Mouse (Mus musculus) liver, adult 2 months (tissue): ENCODE results near the gene Fem1a. TPM values are rescaled to one million over a fixed set of nuclear protein-coding genes. Genes with fewer than 3 reads are reported as not detected.
"Not testable (repeated sequence)": the region's sequence is repeated elsewhere in the genome, so short reads cannot be mapped to it uniquely, and the experiment has no call there.

Experiments used
- DNase-seq: peaks from one replicate; pipeline ENCODE4 v3.0.0-alpha.2; 2011; ENCODE audit warnings: low read depth, low spot score; ENCODE audit errors: extremely low read depth
- H3K27ac ChIP-seq: fragments of 200-500 bp; replicated peaks from 2 replicates; pipeline ENCODE4 v1.5.1; 2012; ENCODE audit warnings: low read depth, mild to moderate bottlenecking, control low read depth, inconsistent platforms, low read length; ENCODE audit not compliant: insufficient read depth
- H3K27me3 ChIP-seq: fragments of 200-500 bp; 2 replicates; pipeline ENCODE4 v1.6.1; 2012; ENCODE audit warnings: mild to moderate bottlenecking, moderate library complexity, low read length, inconsistent platforms; ENCODE audit not compliant: control insufficient read depth, insufficient read depth
- H3K36me3 ChIP-seq: fragments of 200-500 bp; 2 replicates; pipeline ENCODE4 v1.6.1; 2012; ENCODE audit warnings: low read length, inconsistent platforms; ENCODE audit not compliant: control insufficient read depth, insufficient read depth
- H3K4me1 ChIP-seq: fragments of 200-500 bp; 2 replicates; pipeline ENCODE4 v1.6.1; 2011; ENCODE audit warnings: low read length; ENCODE audit not compliant: control insufficient read depth, insufficient read depth
- H3K4me3 ChIP-seq: fragments of 200-500 bp; 2 replicates; pipeline ENCODE4 v1.5.1; 2011; ENCODE audit warnings: low read depth, mild to moderate bottlenecking, control low read depth, low read length, moderate library complexity; ENCODE audit not compliant: insufficient read depth
- H3K79me2 ChIP-seq: fragments of 200-500 bp; 2 replicates; pipeline ENCODE4 v1.6.1; 2012; ENCODE audit warnings: inconsistent platforms, mild to moderate bottlenecking, low read length, moderate library complexity; ENCODE audit not compliant: control insufficient read depth, insufficient read depth
- H3K9ac ChIP-seq: fragments of 200-500 bp; 2 replicates; pipeline ENCODE4 v1.6.1; 2012; ENCODE audit warnings: low read depth, mild to moderate bottlenecking, control low read depth, inconsistent platforms, low read length
- CTCF ChIP-seq: fragments of 200-500 bp; IDR thresholded peaks from 2 replicates; pipeline ENCODE4 v1.5.1; 2011; ENCODE audit warnings: low read depth, low read length, control low read depth
- POLR2A ChIP-seq: fragments of 200-500 bp; IDR thresholded peaks from 2 replicates; pipeline ENCODE4 v1.6.1; 2011; ENCODE audit warnings: low read length, control low read depth; ENCODE audit not compliant: insufficient read depth; ENCODE audit errors: extremely low read depth
- WGBS: fragments of 180-500 bp; shearing (Covaris S2); methylation state at CpG from one replicate; pipeline ENCODE4 v1.1.7; 2018; 5-methylcytosine and 5-hydroxymethylcytosine counted together
- polyA plus RNA-seq: library from polyadenylated mRNA; depleted of rRNA; stranded (reverse); fragments of >200 nt; gene quantifications from 2 replicates; pipeline ENCODE4 v1.2.3, GENCODE M21; 2012
- total RNA-seq: library from RNA; depleted of rRNA; stranded (reverse); fragments of >200 nt; gene quantifications from 2 replicates; pipeline ENCODE4 v1.2.3, GENCODE M21; 2014

Fem1a gene
- total and polyA plus RNA-seq, 2 experiments: 11.5 to 18.9 TPM

- H3K79me2 ChIP-seq: no peaks in the 10 kb centered on the region
- no peak for DNase-seq
- H3K27ac ChIP-seq: no peak overlapping the region
- no peak overlapping the region for H3K4me3 ChIP-seq
- 75% methylated on average over 7 of the region's 7 CpGs for WGBS
- no peaks in the 10 kb centered on the region for H3K36me3 ChIP-seq
- H3K27me3 ChIP-seq: no peaks in the 10 kb centered on the region
- TF ChIP-seq CTCF: no peak
- TF ChIP-seq POLR2A: no peak
- H3K9ac ChIP-seq: no peak overlapping the region
- no peaks in the 10 kb centered on the region for H3K4me1 ChIP-seq
Observed at GRCm38 (mm10) chr17:56245608-56246007, 11.0 kb upstream of the Fem1a start.

GRCm38 (mm10) chr17:56251136-56251829 is 5.3 kb upstream of the Fem1a start:
- Histone ChIP-seq H3K79me2 (no peaks in the 10 kb centered on the region), H3K4me3 (no peak overlapping the region), H3K36me3 (no peaks in the 10 kb centered on the region), H3K9ac (no peak overlapping the region), H3K4me1 (no peaks in the 10 kb centered on the region), H3K27ac (no peak overlapping the region), H3K27me3 (no peaks in the 10 kb centered on the region)
- TF ChIP-seq POLR2A (no peak), CTCF (peak; percentile 78)
- DNase-seq: peak; percentile 43
- 30% methylated on average over 6 of the region's 6 CpGs for WGBS

GRCm38 (mm10) chr17:56254695-56255094 is 1.9 kb upstream of the Fem1a start:
- TF ChIP-seq POLR2A (no peak), CTCF (no peak)
- Histone ChIP-seq H3K4me1 (peaks cover 16% of the 10 kb centered on the region), H3K27me3 (no peaks in the 10 kb centered on the region), H3K79me2 (peaks cover 26% of the 10 kb centered on the region), H3K27ac (no peak overlapping the region), H3K9ac (no peak overlapping the region), H3K36me3 (peaks cover 5% of the 10 kb centered on the region), H3K4me3 (no peak overlapping the region)
- DNase-seq: no peak
- 95% methylated on average over 4 of the region's 4 CpGs for WGBS

- peaks cover 23% of the 10 kb centered on the region for H3K4me1 ChIP-seq
- no peaks in the 10 kb centered on the region for H3K27me3 ChIP-seq
- no peak overlapping the region for H3K4me3 ChIP-seq
- H3K27ac ChIP-seq: no peak overlapping the region
- no peak for DNase-seq
- WGBS: 25% methylated on average over 9 of the region's 9 CpGs
- H3K36me3 ChIP-seq: peaks cover 13% of the 10 kb centered on the region
- H3K79me2 ChIP-seq: peaks cover 32% of the 10 kb centered on the region
- TF ChIP-seq CTCF: 0 out of 2 replicates have a peak, but pooled peaks have one; percentile 19
- TF ChIP-seq POLR2A: no peak
- H3K9ac ChIP-seq: no peak overlapping the region
Observed at GRCm38 (mm10) chr17:56255429-56255828, 1.2 kb upstream of the Fem1a start.

GRCm38 (mm10) chr17:56255863-56256238 is 759 bp upstream of the Fem1a start:
- peaks cover 14% of the 10 kb centered on the region for H3K36me3 ChIP-seq
- DNase-seq: peak; percentile 97
- no peaks in the 10 kb centered on the region for H3K27me3 ChIP-seq
- under 1% methylated on average over 32 of the region's 32 CpGs for WGBS
- H3K27ac ChIP-seq: peak overlapping the region; percentile 92
- H3K9ac ChIP-seq: peak overlapping the region; percentile 69
- peaks cover 24% of the 10 kb centered on the region for H3K4me1 ChIP-seq
- peak; percentile 57; the same call in 1 of the 2 replicates for TF ChIP-seq POLR2A
- TF ChIP-seq CTCF: peak; percentile 92
- H3K79me2 ChIP-seq: peaks cover 32% of the 10 kb centered on the region
- peak overlapping the region; percentile 51 for H3K4me3 ChIP-seq

- H3K9ac ChIP-seq: peak overlapping the region; percentile 87
- H3K4me1 ChIP-seq: peaks cover 29% of the 10 kb centered on the region
- peak overlapping the region; percentile 72 for H3K27ac ChIP-seq
- peaks cover 17% of the 10 kb centered on the region for H3K36me3 ChIP-seq
- TF ChIP-seq POLR2A (no peak), CTCF (no peak)
- 6% methylated on average over 58 of the region's 58 CpGs for WGBS
- DNase-seq: no peak
- no peaks in the 10 kb centered on the region for H3K27me3 ChIP-seq
- H3K4me3 ChIP-seq: peak overlapping the region; percentile 94
- peaks cover 32% of the 10 kb centered on the region for H3K79me2 ChIP-seq
Observed at GRCm38 (mm10) chr17:56257181-56257894, 728 bp downstream of the Fem1a start.

GRCm38 (mm10) chr17:56258269-56258668 is 1.7 kb downstream of the Fem1a start:
- H3K27me3 ChIP-seq, H3K9ac ChIP-seq, H3K27ac ChIP-seq, H3K4me3 ChIP-seq, DNase-seq: not testable (repeated sequence)
- Histone ChIP-seq H3K36me3 (peaks cover 17% of the 10 kb centered on the region), H3K4me1 (peaks cover 29% of the 10 kb centered on the region), H3K79me2 (peaks cover 32% of the 10 kb centered on the region)
- WGBS: 93% methylated on average over 19 of the region's 19 CpGs

GRCm38 (mm10) chr17:56258812-56259211 is 2.2 kb downstream of the Fem1a start:
- H3K79me2 ChIP-seq: peaks cover 32% of the 10 kb centered on the region
- WGBS: 66% methylated on average over 2 of the region's 2 CpGs
- H3K4me3 ChIP-seq, H3K27me3 ChIP-seq, H3K27ac ChIP-seq, DNase-seq, H3K9ac ChIP-seq: not testable (repeated sequence)
- H3K4me1 ChIP-seq: peaks cover 29% of the 10 kb centered on the region
- H3K36me3 ChIP-seq: peaks cover 17% of the 10 kb centered on the region
